Mouse (Mus musculus): ENCODE measurements around the gene Kctd13.

The Kctd13 gene

GRCm38 (mm10) chr7:126984667-126985444, 56.2 kb downstream of the Kctd13 start:
- no peak for DNase-seq

DNA sequence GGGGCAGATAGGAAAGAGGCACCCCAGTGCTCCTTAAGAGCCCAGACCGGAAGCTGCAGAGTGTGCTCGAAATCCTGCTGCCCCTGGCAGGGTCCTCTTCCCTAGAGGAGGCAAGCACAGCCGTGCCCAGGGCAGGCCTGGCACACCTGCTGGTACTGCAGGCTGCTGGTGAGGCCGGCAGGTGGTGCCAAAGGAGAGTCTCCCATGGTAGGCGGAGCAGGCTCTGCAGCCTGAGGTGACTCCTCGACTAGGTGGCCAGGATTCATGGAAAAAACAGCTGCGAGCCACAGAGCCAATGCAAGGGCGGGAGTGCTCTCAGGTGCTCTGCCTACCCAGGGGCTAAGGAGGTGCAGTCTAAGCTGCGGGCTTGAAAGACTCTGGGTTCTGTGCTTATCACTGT, 57.6 kb downstream of the Kctd13 start:
- peak; percentile 53 to 67 for DNase-seq

- DNase-seq = no peak
Observed at GRCm38 (mm10) chr7:126988816-126989215, 60.1 kb downstream of the Kctd13 start.

All from lung, adult 18-20 months (tissue).